Mouse (Mus musculus): ENCODE results near the gene Nox1. TPM values are rescaled to one million over a fixed set of nuclear protein-coding genes. Genes with fewer than 3 reads are reported as not detected.

Gene Nox1
- 0.14 and 0.30 TPM in 2 replicates for polyA plus RNA-seq (2012; rRNA removed; ENCODE audit: low replicate concordance)

DNA sequence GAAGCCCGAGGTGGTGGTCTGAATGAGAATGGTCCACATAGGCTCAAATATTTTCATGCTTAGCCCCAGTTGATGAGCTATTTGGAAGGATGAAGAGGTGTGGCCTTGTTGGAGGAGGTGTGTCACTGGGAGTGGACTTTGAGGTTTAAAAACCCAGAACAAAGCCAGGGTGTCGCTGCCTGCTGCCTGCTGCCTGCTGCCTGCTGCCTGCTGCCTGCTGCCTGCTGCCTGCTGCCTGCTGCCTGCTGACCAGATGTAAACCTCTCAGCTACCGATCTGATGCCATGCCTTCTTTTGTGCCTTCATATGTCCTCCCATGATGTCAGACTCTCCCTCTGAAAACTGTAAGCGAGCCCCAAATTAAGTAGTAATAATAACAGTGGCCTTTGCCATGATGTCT is at the start of gene Nox1:
TSS of gene Nox1 (minus strand) at position 101 of the 400 bp plus-strand sequence.

DNA sequence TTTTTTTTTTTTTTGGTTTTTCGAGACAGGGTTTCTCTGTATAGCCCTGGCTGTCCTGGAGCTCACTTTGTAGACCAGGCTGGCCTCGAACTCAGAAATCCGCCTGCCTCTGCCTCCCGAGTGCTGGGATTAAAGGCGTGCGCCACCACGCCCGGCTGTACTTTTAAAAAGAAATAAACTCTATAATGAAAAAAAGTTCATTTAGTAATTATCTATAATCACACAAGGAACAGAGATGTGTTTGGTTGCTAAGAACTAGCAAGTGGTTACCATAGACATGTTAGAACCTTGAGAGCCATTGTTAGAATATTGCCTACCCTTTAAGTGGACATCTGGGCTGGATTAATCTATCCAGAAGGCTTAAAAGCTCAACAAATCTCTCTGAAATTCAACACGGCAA is 34.6 kb downstream of the Nox1 start, which contains the start of gene Arl13a:
TSS of gene Arl13a (plus strand) at position 301 of the 400 bp plus-strand sequence.

DNA sequence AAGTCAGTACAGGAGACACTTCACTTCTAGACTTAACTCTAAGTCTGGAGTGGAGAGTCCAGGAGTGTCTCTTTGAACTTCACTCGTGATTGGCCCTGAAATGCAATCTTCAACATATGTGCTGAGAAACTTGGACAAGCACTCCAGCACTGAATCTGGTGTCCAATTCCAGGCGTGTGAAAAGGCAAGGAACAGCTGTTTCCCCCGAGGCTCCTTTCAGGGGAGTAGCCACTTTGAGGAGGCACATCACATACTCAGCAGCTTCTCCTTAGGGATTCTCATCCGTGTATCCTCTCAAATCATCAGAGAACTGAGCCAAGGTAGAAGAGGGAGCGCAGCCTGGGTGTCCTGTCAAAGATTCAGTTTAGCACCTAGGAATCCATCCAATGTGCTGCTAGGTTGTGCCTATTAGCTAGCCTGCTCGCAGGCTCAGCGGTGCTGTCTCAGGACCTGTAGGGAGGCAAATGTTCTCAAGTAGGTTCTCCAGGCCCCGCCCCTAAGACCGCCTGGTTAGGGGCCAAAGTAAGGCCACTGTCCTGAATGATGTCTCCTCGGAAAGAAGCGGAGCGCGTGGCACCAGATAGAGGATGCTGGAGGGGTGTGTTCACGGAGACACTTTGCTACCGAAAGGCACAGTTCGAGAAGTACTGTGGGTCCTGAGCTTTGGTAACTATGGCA is 59.6 kb downstream of the Nox1 start, which contains the start of gene Xkrx:
TSS of gene Xkrx (minus strand) at position 34 of the 678 bp plus-strand sequence.

DNA sequence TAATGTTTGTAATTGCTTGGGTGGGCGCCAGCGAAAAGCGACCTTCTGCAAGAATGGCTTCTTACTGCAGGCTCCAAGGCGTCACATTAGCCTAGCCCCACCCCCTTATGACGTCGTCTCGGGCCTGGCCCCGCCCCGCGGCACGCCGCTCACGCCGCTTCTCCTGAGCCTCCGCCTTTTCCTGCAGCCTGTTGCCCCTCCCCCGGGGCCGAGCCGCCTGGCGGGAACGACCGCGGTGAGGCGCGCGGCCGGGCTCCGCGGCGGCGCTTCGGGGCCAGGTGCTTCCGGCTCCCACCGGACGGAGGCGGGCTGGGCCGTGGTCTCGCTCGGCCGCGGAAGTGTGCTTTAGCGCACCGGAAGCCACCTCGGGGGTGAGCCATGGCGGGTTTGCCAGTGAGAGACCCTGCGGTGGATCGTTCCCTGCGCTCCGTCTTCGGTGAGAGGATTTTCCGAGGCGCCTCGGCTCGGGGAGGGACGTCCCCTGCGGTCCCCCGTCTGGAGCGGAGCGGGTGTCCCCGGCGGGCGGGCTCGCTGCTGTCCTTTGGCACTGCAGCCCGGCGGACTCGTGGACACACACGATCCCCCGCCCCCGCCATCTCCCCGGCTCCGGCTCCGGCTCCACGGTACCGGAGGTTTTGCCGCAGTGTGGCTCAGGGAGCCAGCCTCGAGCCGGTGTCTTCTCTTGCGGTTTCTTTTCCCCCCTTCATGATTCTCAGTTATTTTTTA is 162.6 kb downstream of the Nox1 start, which contains the start of gene Cstf2:
TSS of gene Cstf2 (plus strand) at position 201 of the 726 bp plus-strand sequence.

Other genes starting within 250 kb of the Nox1 start
- gene Sytl4, start 240.1 kb downstream of the Nox1 start, polyA plus RNA-seq (2012; rRNA removed; ENCODE audit: low replicate concordance), result 0.09 and 0.12 TPM in 2 replicates
- gene Cstf2, start 162.8 kb downstream of the Nox1 start, polyA plus RNA-seq (2012; rRNA removed; ENCODE audit: low replicate concordance), result 6.1 and 14.9 TPM in 2 replicates
- 0.09 and 0.13 TPM in 2 replicates for gene Xkrx, start 59.9 kb downstream of the Nox1 start, polyA plus RNA-seq (2012; rRNA removed; ENCODE audit: low replicate concordance)
- gene Arl13a, start 34.5 kb downstream of the Nox1 start, polyA plus RNA-seq (2012; rRNA removed; ENCODE audit: low replicate concordance), result not detected in 2 replicates
- 2.3 and 3.6 TPM in 2 replicates for gene Trmt2b, start 55.0 kb upstream of the Nox1 start, polyA plus RNA-seq (2012; rRNA removed; ENCODE audit: low replicate concordance)
- 0.14 and 0.90 TPM in 2 replicates for gene Tmem35a, start 73.3 kb upstream of the Nox1 start, polyA plus RNA-seq (2012; rRNA removed; ENCODE audit: low replicate concordance)
- gene Cenpi, start 86.1 kb upstream of the Nox1 start, polyA plus RNA-seq (2012; rRNA removed; ENCODE audit: low replicate concordance), result 0.20 and 0.39 TPM in 2 replicates
- gene Drp2, start 182.6 kb upstream of the Nox1 start, polyA plus RNA-seq (2012; rRNA removed; ENCODE audit: low replicate concordance), result 0.06 and 0.29 TPM in 2 replicates